Mouse (Mus musculus) G1E (cell line): Measurements from ENCODE around the gene Wnt10a.

Experiments used
- CTCF ChIP-seq: IDR thresholded peaks from 2 replicates; pipeline ENCODE4 v1.5.1; 2012; ENCODE audit warnings: low read depth, low read length, inconsistent platforms, mixed read lengths
- GATA1 ChIP-seq: IDR thresholded peaks from 2 replicates; pipeline ENCODE4 v1.6.1; 2012; ENCODE audit warnings: borderline replicate concordance, low read length, inconsistent platforms, mixed read lengths

GRCm38 (mm10) chr1:74795145-74795529, 3.8 kb downstream of the Wnt10a start:
- no peak for TF ChIP-seq CTCF
- no peak for TF ChIP-seq GATA1
